Mouse (Mus musculus): ENCODE data around the gene Olfr539.
"Not testable (repeated sequence)": the region's sequence is repeated elsewhere in the genome, so short reads cannot be mapped to it uniquely, and the experiment has no call there.

The Olfr539 gene

GRCm38 (mm10) chr7:140659630-140660029 lies at the start of gene Olfr539:
Gene Olfr539, plus strand, starts transcription at chr7:140659930.
- in situ Hi-C loops (cut with MboI; ENCODE audit: low sequenced_read_pairs) = no loop called here

GRCm38 (mm10) chr7:140628670-140629069 lies 31.1 kb upstream of the Olfr539 start, which contains the start of gene Olfr61:
Gene Olfr61, plus strand, starts transcription at chr7:140628970.
- in situ Hi-C loops (cut with MboI; ENCODE audit: low sequenced_read_pairs) = not testable (repeated sequence)

GRCm38 (mm10) chr7:140630559-140630958 lies 29.2 kb upstream of the Olfr539 start:
- in situ Hi-C loops (cut with MboI; ENCODE audit: low sequenced_read_pairs) = no loop called here

GRCm38 (mm10) chr7:140646152-140646551 lies 13.6 kb upstream of the Olfr539 start, which contains the start of gene Olfr53:
Gene Olfr53, plus strand, starts transcription at chr7:140646452.
- in situ Hi-C loops (cut with MboI; ENCODE audit: low sequenced_read_pairs) = no loop called here

GRCm38 (mm10) chr7:140670693-140671092 lies 11.0 kb downstream of the Olfr539 start:
- in situ Hi-C loops (cut with MboI; ENCODE audit: low sequenced_read_pairs) = not testable (repeated sequence)

GRCm38 (mm10) chr7:140675863-140676262 lies 16.1 kb downstream of the Olfr539 start:
- in situ Hi-C loops (cut with MboI; ENCODE audit: low sequenced_read_pairs) = no loop called here

- in situ Hi-C loops (cut with MboI; ENCODE audit: low sequenced_read_pairs) = not testable (repeated sequence)
These were observed 19.9 kb downstream of the Olfr539 start for GRCm38 (mm10) chr7:140679591-140679990.

GRCm38 (mm10) chr7:140681651-140682050 lies 21.9 kb downstream of the Olfr539 start, which contains the start of gene Olfr45:
Gene Olfr45, plus strand, starts transcription at chr7:140681951.
- in situ Hi-C loops (cut with MboI; ENCODE audit: low sequenced_read_pairs) = no loop called here

- in situ Hi-C loops (cut with MboI; ENCODE audit: low sequenced_read_pairs) = no loop called here
These were observed 37.2 kb downstream of the Olfr539 start, which contains the start of gene Olfr541 for GRCm38 (mm10) chr7:140696967-140697366. Gene Olfr541, plus strand, starts transcription at chr7:140697267.

- in situ Hi-C loops (cut with MboI; ENCODE audit: low sequenced_read_pairs) = no loop called here
These were observed 46.6 kb downstream of the Olfr539 start for GRCm38 (mm10) chr7:140706348-140706747.

GRCm38 (mm10) chr7:140707536-140708284 lies 48.0 kb downstream of the Olfr539 start:
- in situ Hi-C loops (cut with MboI; ENCODE audit: low sequenced_read_pairs) = no loop called here

GRCm38 (mm10) chr7:140717155-140718055 lies 57.7 kb downstream of the Olfr539 start:
- in situ Hi-C loops (cut with MboI; ENCODE audit: low sequenced_read_pairs) = no loop called here

GRCm38 (mm10) chr7:140721095-140721494 lies 61.4 kb downstream of the Olfr539 start:
- in situ Hi-C loops (cut with MboI; ENCODE audit: low sequenced_read_pairs) = no loop called here

GRCm38 (mm10) chr7:140725558-140725957 lies 65.8 kb downstream of the Olfr539 start:
- in situ Hi-C loops (cut with MboI; ENCODE audit: low sequenced_read_pairs) = no loop called here

All from CH12F3 (cell line).